Mouse (Mus musculus) fibroblast of lung, adult 2 months (primary cell): ENCODE results near the gene Fam205a1.
"Not testable (repeated sequence)": the region's sequence is repeated elsewhere in the genome, so short reads cannot be mapped to it uniquely, and the experiment has no call there.

Experiments
- DNase-seq: peaks from one replicate; pipeline ENCODE4 v3.0.0-alpha.2; 2011; ENCODE audit warnings: low read depth

Fam205a1 gene

DNA sequence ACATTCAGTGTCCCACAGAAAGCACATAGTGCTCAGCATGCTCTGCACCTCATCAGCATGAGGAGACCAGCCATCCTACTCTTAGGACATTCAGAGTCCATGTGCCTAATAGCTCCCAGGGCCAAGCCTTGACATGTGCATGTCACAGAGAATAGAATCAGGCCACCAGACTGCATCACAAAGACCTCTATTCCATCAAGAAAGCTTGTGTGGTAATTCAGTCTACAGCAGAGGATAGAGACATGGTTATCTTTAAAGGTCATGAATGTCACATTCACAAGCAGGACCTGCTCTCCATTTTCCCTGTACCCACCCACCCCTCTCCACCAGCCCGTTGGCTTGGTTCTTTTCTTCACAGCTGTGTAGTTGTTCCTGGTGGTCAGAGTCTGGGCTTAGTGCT, at the start of gene Fam205a1:
Gene Fam205a1 (minus strand): TSS at position 101 of the 400 bp plus-strand sequence.
- DNase-seq: not testable (repeated sequence)

DNA sequence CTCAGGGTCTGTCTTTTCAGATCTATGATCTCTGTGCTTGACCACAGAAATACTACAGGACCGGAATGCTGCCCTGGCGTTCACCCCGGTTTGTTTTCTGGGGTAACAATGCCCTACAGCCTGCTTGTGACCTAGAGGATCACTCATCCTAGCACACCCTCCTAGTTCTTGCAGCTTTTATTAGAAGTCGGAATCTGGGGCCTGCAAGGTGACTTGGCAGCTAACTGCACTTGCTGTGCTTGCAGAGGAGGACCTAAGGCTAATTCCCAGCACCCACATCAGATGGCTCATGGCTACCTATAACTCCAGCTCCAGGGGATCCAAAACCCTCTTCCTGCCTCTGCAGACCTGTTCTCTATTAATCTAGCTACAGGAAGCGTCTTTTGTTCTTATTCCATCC, 49.0 kb upstream of the Fam205a1 start:
- no peak for DNase-seq

DNA sequence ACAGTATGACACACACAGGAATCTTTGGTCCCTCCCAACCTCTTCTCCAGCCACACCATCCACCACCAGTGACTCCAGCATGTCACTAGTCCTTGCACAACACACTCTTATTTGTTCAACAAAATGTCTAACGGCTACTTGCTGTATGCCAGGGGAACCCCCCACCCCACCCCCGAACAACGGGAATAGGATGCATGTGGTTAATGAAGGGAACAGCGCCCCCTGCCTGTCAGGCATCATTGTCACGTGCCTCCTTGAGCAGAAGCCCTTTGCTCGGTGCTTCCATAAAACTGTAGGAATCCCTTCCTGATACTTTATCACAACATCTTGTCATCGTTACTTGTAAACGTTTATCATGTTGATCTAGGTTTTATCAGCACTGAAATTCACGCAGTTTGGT, 48.5 kb upstream of the Fam205a1 start:
- no peak for DNase-seq

DNA sequence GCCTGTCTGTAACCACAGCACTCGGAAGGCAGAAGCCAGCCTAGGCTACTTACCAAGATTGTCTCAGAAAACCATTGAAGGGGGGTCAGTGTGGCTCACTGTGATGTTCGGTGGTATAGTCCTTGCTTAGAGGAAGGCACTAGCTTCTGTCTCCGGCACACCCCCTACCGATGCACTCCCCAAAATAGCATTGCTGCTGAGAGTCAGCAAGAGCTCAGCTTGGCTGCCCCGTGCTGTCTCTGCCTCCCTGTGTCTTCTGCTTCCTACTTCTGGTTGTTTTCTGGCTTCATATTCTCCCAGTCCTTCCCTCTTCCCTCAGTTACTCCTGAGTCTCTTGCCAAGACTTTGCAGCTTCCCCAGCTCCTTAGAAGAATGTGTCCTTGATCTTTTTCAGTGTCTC, 47.2 kb upstream of the Fam205a1 start:
- DNase-seq: no peak

DNA sequence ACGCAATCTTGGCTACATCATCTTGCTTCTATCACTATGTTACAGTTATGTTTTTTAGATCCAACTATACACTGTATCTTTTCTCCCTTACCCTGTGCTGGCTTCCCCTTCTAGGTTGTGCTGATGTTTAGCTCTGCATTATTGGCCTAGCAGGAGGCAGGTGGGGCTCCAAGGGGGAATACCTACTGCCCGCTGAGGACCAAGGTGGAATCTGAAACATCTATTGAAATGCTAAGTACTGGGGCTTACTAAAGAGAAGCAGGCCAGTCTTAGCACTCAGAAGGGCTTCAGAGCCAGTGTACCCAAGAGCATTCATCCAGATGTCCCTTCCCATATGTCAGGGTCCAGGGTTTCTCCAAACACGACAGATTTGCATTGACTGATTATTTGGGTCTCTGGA, 45.2 kb upstream of the Fam205a1 start:
- no peak for DNase-seq

DNA sequence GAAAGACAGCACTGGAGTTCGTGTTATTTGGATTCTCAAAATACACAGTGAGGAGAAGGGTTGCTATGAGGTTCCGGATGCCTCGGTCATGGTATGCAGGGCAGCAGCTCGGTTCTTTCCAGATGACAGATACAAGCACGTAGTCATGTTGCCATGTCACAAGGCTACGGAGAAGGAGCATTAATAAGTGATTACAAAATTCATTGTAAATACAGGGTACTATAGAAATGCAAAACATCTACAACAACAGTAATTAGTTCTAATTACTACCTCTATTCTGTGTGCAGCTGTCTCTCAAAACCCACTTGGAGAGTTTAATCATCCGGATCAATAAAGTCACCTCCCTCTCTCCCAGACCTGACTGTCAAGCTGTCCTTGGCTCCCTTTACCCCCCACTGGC, 41.4 kb upstream of the Fam205a1 start:
- no peak for DNase-seq

DNA sequence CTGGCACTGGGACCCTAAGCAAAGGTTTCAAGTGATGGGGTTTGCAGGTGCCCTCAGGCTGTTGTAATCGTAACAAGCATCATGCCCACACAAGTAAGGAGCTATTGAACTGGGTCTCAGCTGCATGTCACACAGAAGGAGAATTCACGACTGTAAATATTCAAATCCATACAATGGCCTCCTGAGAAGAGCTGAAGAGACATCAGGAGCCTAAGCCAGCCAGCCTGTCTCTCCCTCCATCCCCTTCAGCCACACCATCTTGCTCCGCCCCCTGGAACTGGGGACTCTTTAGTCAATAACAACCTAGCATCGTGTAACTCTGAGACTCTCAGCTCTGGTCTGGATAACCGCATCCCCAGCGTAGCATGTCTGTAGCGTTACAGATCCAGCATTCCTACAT, 37.5 kb upstream of the Fam205a1 start:
- DNase-seq: no peak

DNA sequence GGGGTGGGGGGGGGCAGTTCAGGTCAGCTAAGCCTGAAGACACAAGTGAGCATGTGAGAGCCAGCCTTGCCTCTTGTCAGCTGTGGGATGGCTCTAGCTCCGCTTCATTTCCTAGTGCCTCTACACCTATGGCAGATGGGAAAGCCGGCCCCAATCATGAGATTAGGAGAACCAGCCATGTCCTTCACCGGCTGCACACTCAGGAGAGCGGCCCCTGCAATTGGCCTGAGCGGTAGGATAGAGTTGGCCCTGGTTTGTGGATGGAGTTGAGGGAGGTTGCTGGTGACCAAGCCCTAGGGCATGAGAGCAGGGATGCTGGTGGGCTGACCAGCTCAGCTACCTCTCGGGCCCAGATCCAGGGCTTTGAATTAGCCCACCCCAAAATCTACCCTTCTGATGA, 35.1 kb upstream of the Fam205a1 start:
- DNase-seq: no peak

DNA sequence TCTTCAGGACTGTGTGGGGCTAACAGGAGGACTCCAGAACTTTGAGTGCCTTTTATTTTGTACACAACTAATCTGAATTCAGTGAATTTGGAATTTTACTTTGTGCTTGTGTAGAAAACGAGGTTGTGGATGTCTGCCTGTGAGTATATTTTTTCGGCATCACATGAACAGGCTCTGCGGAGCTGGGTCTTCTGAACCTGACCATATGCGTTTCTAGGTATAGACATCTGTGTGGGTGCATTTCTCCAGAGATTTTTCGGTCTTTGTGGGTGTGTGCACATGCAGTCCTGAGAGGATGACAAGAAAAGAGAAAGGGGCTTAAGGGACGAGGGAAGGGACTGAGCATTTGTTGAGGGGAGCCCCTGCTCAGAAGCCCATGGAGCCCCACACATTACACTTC, 33.2 kb upstream of the Fam205a1 start:
- no peak for DNase-seq

DNA sequence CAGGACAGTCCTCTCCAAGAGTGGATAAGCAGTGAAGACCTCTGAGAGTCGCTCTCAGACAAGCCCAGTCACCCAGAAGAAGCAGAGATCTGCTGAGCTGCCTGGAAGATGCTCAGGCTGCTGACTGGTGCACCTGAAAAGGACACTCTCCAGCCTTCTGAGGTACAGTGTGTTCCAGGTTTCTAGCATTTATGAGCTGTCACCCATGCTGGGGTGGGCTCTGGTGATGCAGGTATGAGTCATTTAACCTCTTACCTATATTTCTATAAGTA, 26.9 kb upstream of the Fam205a1 start:
- no peak for DNase-seq

DNA sequence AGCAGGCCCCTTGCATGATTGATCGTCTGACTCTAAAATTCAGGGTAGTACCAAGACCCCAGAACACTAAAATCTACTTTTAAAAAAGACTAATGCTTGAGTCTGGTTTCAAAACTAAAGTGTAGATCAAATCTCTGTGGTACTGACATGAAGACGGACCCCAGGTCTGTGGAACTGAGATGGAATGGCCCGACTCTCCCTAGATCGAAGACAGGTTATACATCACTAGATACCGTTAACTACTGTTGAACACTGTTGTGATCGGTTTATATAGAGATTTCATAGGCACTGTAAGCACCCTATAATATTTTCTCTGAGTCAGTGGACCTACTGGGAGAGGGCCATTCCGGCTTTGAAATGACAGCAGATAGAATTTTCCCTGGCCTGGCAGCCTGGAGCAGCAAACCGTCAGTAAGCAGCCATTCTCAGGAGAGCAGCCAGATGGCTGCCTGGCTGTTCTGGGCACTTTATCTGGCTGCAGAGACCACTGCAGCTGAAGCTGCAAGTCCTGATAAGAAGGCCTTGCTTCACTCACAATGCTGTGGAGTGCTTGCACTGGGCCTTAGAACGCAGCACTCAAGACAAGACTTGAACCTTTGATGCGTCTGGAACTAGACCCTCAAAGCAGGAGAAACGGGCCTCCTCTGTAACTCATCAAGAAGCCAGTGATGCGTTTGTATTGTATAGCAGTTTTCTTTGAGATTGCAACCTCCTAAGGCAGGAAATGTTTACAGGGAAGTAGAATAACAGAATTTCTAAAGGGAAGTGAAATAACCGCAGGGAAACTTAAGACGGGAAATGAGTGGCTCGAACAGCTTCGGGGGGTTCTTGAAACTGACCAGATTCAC, 26.4 kb upstream of the Fam205a1 start:
- no peak for DNase-seq

DNA sequence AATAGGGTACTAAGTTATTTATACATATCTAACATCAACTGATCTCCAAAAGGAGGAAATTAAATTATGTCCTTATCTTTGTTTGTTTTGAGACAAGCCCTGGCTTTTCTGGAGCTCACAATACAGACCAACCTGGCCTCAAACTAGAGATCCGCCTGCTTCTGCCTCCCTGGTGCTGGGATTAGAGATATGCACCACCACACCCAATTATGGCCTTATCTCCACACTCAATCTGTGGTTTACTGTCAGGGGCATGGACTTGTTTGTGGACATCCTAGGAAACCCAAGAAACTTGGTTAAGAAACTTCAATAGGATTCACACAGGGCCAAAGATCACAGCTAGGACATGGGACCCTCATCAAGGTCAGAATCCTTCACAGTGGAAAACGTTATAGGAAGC, 24.0 kb upstream of the Fam205a1 start:
- no peak for DNase-seq

DNA sequence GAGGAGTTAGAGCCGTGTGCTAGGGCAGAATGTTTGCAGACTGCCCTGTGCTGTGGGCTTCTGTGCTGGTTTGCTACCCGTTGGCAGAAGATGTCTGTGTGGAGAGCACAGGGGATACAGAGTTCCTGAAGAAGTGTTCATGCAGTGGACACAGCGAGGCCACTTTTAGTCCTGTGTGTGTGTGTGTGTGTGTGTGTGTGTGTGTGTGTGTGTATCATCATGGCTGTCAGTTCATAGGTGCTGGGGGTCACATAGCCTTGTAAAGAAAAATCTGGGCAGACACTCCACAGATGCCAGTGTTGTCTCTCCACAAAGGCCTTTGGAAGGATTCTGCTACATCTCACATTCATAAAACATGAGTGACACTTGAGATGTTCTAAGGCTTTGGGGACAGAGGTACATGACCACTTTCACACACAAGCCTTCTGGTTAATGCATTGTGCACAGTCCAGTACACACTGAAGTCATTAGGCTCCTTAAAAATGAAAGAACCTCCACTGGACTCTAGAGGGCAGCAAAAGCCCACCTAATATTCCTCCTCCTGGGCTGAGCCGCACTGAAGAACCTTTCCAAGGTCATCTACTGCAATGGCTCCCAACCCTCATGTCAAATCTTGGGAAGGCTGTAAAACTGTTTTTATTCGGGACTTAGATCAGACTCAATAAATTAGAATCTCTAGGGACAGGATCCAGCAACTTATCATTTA, 23.1 kb upstream of the Fam205a1 start:
- peak; percentile 26 for DNase-seq

DNA sequence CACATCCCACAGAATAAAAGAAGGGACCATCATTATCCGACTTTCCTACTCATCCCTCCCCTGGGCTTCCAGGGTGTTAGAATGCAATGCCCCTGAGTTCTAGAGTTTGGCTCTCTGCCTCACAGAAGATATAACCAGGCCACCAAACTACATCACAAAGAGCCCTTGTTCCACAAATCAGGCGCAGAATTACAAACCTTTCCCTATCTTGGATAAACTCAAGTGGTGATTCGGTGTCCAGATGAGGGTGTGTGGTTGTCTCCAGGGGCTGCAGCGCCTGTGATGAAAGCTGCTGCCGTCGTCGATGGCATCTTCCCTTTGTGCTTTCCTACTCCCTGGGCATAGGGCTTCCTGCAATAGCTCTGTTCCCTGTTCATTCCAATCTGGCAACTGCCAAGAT, 20.4 kb upstream of the Fam205a1 start, which contains the start of gene Fam205c:
Gene Fam205c (minus strand): TSS at position 101 of the 400 bp plus-strand sequence.
- no peak for DNase-seq

DNA sequence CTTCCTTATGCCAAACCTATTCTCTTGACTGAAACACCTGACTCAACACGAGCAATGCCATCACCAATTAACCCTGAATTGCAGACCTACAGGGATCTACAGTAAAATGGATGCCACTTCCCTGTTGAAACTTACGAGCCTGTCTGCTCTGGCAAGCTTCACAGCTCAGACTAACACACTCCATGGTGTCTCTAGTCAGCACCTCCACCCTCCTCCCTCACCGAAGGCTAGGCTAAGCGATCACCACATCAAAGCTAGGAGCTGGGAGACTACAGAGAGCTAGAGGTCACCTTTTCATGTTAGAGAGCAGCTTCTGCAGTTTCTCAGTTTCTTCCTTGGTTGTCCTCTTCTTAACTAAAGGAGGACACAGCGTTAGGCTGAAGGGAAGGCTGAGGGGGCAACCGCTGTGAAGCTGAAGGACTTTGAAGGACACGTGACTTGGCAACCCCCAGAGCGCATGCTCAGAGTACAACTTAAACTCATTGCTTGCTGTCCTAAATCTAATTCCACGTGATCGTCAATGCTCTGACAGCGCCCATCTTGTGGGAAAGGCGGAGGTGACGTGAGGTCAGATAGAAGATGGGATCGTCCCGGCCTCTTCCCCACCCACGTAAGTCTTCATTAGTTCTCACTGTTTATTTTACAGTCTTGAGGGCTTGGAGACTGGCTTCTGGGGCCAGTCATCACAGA, 19.2 kb upstream of the Fam205a1 start:
- no peak for DNase-seq

DNA sequence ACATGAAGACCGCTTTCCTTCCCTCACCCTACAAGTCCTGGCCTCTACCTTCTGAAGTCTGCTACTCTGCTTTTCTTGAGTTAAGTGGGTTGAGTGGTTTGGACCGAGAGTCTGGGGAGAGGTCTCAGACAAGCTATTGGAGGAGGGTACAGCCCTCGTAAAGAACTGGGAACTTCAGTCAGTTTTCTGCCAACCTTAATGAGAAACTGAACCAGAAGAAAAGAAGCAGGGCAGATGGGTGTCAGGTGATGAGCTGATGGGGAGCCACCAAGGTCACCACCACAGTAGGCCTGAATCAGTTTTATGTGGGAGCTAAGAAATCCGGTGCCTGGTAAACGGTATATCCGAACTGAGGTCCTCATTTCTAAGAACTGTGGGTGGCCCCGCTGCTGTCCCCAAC, 18.5 kb upstream of the Fam205a1 start:
- no peak for DNase-seq

DNA sequence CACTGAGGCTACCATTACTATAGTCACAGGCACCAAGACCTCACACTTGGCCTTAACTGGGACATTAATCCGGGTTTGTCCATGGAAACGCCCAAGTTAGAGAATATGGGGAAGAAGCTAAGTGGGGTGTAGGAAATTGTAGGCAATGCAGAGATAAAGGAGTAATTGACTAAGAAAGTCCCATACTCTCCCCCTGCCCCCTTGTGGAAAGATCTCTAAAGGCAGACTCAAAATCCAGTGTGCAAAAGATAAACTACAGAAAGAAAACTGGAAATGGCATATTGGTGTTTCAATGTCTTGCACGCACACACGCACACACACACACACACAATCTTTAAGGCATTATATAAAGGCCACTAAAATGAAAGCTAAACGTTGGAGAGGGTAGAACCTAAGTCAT, 17.1 kb upstream of the Fam205a1 start:
- no peak for DNase-seq

DNA sequence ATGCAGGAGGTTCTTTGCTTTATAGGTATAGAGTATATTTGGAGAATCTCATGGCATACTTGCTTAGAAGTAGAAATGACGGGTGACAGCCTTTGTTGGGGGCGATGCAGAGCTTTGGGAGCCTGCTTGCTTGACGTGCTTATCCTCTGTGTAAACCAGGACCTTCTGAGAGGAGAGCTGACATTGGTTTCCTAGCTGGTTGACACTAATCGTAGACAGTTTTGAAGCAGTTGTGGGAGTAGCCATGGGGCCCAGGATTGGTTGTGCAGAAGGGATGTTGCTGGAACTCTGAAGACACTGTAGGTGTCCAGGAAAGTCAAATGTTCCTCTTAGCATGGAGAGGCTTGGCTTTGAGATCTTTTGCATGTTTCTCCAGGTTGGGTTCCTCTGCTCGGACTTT, 14.5 kb upstream of the Fam205a1 start:
- DNase-seq: no peak

DNA sequence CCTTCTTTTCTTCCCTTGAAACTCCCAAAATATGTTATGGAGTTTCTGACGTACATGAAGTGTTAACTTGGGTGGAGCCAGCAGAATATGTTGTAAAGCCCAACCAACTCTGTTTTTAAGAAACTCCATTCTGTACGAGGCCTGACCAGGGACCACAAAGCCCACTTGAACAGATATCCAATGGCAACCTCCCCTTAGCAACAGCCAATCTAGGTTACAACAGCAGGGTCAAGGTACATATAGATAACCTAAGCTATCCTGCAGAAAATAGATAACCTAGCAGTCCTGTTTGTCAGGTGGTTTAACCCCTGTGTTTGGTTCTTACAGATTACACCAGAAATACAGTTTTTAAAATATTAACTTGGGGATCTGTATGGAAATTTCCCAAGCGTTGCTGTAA, 13.7 kb upstream of the Fam205a1 start:
- no peak for DNase-seq

DNA sequence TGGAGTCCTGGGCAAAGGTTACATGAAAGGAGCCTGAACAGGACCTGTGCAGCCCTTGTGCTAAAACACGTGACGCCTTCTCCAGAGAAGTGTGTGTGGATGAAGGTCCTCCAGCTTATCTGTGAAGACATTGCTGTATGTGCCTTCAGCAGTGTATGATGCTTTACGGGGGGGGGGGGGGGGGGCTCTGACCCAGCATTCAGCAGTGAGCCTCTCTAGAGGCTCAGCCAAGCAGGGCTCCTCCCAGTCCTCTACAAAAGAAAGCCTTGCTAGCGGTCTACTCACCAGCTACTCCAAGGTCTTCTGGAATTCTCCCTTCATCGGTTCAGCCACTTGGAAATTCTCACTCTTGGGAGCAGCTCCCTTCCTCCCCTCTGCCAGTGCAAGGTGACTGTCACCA, 9.8 kb upstream of the Fam205a1 start:
- not testable (repeated sequence) for DNase-seq

DNA sequence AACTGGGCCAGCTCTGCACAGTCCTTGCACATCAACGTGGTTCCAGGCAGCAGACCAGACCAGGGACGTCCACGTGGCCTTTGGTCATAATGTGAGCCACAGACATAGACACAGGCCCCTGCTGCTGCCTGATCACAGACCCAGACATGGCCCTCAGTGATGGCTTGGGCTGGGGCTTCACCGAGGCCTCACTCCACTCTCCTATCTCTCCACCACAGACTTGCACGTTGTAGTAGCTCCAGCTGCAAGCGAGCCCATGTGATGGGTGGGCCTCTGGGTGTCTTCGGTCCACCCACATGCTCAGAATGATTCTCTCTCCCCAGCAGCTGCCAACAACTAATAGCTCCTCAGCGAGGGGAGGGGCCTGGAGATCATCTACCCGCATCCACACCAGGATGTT, 6.8 kb upstream of the Fam205a1 start:
- DNase-seq: not testable (repeated sequence)

DNA sequence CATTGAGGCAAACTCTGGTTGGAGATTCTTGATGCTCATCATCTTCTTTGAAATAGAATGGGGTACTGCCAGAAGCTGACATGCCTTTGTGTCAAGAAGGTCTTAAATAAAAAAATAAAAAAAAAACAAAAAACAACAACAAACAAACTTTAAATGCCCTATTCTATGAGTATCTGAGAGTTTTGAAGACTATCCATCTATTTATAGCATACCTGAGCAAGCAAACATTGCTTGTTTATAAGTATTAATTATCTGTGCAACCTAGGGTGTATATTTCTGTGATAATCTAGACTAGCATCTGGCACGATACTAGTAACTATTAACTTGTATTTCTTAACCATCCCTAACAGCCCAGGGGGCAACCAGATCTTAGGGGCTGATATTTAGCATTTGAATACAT, 3.0 kb upstream of the Fam205a1 start, which contains the start of gene Gm12394:
Gene Gm12394 (minus strand): TSS at position 101 of the 400 bp plus-strand sequence.
- not testable (repeated sequence) for DNase-seq
